Mouse (Mus musculus) embryo, embryonic 10 days (tissue): ENCODE data around the gene Sfmbt2.

ENCODE experiments used
- DNase-seq: peaks from one replicate; pipeline ENCODE4 v3.0.0-alpha.2; 2015; ENCODE audit warnings: low spot score

Gene Sfmbt2

DNA sequence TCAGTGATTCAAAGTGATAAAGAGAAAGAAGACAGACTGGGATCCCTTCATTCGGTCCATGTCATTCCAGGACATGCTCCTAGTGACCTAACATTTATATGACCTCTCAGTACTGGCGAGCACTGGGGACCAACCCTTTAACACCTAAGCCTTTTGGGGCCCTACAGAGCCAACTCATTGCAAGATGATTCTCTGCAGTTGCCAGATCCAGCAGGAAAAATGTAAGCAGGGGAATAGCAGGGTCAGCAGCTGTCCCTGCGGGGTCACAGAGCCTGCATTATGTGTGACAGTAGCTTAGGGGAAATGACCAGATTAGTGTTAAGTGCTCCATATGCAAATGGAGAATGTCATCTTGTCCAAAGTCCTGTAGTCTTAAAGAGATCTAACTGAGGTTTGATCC is 195.2 kb downstream of the Sfmbt2 start:
- DNase-seq, result no peak

DNA sequence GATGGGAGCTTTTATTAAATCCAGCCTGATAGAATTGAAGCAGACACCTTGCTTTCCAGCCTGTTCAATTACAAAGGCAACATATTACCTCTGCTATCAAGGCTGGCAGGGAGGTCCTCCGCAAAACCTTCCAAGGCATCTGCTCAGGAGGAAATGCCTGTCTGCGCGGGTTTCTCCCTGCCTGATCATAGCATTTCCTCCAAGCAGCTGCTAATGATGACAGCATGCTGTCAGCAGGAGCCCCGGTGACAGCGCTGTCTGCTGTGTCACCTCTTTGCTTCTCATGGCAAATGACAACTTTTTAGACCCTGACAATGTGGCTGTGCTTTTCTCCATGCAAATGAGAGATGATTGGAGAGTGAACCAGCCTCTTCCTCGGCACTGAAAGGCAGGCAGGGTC is 199.1 kb downstream of the Sfmbt2 start:
- DNase-seq, result peak; percentile 13

DNA sequence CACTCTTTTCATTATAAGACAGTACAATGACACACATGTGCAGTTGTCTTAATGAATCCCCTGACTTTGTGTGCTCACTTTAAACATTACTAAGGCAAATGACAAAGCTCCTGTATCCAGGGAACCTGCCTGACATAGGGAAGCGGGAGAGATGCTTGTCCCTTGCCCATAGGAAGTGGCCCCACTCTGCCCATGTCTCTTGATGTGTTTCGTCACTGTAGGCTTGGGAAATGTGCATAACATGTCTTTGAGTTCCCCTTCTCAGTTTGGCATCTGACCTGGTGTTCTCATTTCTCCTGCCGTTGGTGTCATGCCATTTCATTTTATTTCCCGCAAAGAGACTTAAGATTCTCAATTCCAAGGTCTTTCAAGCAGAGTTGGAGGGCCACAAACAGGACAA is 202.0 kb downstream of the Sfmbt2 start:
- no peak for DNase-seq

DNA sequence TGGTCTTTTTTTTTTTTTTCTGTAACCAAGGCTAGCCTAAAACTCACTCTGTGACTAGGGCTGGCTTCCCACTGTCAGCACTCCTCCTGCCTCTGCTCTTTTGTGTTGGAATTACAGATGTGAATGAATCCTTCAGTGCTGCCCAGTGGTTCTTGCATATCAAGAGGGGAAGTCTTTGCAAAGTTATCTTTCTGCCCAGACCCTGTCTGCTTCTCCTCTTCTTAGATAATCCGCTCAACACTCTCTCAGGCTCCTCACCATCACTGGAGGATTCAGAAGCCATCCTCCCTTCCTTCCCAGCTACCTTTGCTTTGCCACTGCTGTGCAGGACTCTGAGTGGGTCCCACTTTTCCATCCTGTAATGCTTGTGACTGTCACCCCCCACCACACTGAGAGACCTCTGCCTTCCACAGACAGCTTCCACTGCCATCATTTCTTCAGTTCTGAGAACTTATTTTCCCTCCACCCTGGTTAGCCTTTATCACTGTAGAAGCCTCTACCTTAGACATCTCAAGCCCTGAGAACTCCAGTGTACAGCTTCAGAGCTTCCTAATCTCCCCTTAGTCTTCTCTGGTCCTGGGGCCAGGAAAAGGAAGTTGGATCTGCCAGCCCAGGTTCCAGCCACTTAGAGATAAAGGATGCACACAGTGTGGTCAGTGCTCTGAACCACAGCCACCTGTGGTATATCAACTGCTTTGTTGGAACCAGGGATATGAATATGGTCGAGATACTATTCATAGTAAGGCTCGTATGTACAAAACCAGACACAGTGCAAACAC is 205.8 kb downstream of the Sfmbt2 start:
- DNase-seq, result no peak

DNA sequence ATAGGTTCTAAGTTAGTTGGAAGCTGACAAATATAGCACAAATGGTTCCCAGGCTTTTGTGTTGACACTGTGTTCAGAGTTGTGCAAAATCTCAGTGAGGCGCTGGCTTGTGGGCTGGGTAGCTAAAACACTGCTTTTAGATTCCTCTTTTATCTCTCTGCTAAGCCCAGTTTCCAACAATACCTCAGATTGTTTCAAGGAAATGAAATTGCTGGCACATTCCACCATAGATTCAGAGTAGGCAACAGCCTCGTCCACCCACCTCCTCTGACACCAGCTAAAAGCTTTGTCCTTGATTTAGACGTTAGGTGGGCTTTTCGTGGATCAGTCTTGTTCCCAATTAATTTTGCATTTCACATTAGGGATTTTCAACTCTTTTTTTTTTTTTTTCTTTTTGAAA is 212.4 kb downstream of the Sfmbt2 start:
- no peak for DNase-seq

DNA sequence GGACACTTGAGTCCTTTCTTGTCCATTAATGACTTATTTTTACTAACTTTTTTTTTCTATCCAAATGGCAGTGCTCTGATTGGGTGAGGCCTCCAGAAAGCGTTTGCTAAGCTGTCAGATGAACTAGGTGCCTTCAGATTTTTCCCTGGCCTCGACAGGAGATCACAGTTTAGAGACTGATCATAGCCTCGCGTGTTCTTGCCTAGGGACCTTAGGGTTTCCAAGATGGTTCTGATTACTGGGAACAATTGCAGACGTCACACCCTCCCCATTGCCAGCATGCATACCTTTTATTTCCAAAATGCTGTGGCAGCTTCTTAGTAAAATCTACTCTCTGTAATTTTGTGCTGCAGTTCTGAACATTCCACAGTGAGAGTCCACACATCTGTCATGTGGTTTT is 212.8 kb downstream of the Sfmbt2 start:
- DNase-seq, result no peak

DNA sequence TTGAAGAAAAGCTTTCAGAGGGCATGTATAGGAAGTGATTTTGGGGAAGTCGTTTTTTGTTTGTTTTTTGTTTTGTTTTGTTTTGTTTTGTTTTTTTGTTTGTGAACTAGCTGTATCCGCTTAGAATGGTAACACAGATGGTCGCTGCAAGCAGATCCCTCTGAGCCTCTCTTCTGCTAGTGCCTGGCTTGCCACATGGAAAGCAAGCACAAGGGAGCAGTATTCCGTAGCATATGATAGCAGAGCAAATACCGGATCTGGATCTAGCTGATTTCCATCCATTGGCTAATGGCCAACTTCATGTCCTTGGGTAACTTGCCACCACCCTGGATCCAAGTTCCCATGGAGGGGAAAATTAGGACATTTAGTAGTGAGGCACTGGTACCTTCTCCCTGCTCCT is 221.0 kb downstream of the Sfmbt2 start:
- DNase-seq, result no peak

DNA sequence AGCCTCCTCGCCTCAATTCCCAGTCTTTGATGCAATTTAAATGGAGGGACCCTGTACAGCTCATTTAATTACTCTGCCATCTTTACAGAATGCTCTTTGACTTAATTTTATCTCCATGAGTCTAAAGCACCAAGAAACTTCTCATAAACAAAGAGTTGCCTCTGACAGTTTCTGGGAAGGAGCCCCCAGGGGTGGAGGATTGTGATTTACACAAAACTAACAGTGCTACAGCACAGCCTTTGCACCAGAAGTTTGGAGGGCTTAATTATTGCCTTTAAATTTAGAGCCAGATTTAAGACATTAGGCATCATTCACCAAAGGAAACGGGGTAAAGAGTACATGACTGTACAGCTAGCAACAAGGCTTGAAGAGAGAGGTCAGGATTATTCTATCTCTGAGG is 245.2 kb downstream of the Sfmbt2 start:
- no peak for DNase-seq
